Mouse (Mus musculus): Measurements from ENCODE around the gene Piezo1. TPM values are rescaled to one million over a fixed set of nuclear protein-coding genes. Genes with fewer than 3 reads are reported as not detected.

Piezo1 gene
- polyA plus RNA-seq, 1 experiment from 2014 or later: 14.3 TPM

DNA sequence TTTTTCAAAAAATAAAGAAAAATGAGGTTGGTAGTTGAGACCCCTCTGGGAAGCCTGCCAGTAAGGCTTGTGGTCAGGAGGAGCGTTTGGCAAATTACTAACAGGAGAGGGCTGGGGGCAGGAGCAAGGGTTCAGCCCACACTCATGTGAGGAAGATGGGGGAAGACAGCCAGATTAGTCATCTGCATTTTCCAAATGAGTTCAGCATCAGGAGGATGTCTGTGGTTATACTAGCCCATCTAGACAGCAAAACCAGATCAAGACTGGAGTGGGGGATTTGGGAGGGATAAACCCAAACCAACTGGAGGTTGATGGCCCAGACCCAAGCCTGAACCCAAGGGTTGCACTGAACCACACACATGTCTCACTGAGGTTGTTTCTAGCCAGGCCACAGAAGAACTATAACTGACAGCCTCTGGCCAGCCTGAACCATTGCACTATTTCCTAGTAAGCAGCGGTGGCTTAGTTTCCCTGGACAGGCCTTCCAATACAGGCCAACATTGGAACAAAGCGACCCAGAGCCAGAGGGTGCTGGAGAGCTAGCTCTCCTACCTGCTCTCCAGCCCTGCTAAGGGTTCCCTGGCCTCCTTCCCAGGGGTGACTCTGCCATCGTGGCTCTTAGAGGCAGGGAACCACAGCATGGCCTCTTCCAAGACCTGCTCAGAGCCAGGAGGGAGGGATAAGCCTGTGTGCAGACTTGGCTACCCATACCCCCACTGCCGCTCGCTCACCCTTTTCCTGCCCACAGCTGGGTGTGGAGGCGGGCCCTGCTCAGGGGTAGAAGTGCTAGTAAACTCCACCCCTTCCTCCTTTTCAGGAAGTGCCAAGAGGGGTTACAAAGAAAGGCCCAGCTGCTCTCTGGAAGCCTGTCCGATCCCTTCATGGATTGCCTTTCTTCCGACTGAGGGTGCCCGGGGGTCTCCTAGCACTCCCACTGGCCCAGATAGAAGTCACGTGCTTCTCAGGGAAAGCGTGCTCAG is 5.2 kb upstream of the Piezo1 start:
- Histone ChIP-seq H3K9me3 (replicated peaks) (no peaks in the 10 kb centered on the region), H3K27me3 (no peaks in the 10 kb centered on the region), H3K36me3 (no peaks in the 10 kb centered on the region), H3K4me2 (replicated peaks) (peak overlapping the region; percentile 7; the same call in 1 of the 2 replicates), H3K27ac (replicated peaks) (peak overlapping the region; percentile 86), H3K4me3 (replicated peaks) (no peak overlapping the region), H3K4me1 (peaks cover 43% of the 10 kb centered on the region), H3K9ac (no peak overlapping the region)
- WGBS: 48% methylated on average over 12 of the region's 12 CpGs
- ATAC-seq (ENCODE audit: insufficient number of reproducible peaks, low FRiP score, low TSS enrichment, low read depth): peak; percentile 75

GRCm38 (mm10) chr8:122554786-122555185 is 3.7 kb upstream of the Piezo1 start:
- H3K27ac ChIP-seq (replicated peaks): 0 out of 2 replicates have a peak overlapping the region, but pooled peaks have one; percentile 86

GRCm38 (mm10) chr8:122550995-122551264 is 199 bp downstream of the Piezo1 start:
- Histone ChIP-seq H3K9me3 (replicated peaks) (no peaks in the 10 kb centered on the region), H3K36me3 (no peaks in the 10 kb centered on the region), H3K27me3 (no peaks in the 10 kb centered on the region), H3K4me3 (replicated peaks) (peak overlapping the region; percentile 77), H3K27ac (replicated peaks) (peak overlapping the region; percentile 92), H3K4me1 (peaks cover 59% of the 10 kb centered on the region), H3K9ac (peak overlapping the region; percentile 80), H3K4me2 (replicated peaks) (peak overlapping the region; percentile 73)
- WGBS: under 1% methylated on average over 43 of the region's 43 CpGs
- no peak; the same call in 1 of the 2 replicates for ATAC-seq (ENCODE audit: insufficient number of reproducible peaks, low FRiP score, low TSS enrichment, low read depth)

More at GRCm38 (mm10) chr8:122554786-122555185, 3.7 kb upstream of the Piezo1 start:
- no peak for ATAC-seq (ENCODE audit: insufficient number of reproducible peaks, low FRiP score, low TSS enrichment, low read depth)
- WGBS: 48% methylated on average over 6 of the region's 6 CpGs
- no peak overlapping the region for H3K4me3 ChIP-seq (replicated peaks)
- H3K4me1 ChIP-seq: peaks cover 48% of the 10 kb centered on the region
- no peaks in the 10 kb centered on the region for H3K27me3 ChIP-seq
- H3K9me3 ChIP-seq (replicated peaks): no peaks in the 10 kb centered on the region
- H3K36me3 ChIP-seq: no peaks in the 10 kb centered on the region
- no peak overlapping the region for H3K9ac ChIP-seq
- H3K4me2 ChIP-seq (replicated peaks): no peak overlapping the region

GRCm38 (mm10) chr8:122550234-122550994 is 715 bp downstream of the Piezo1 start:
- Histone ChIP-seq H3K4me2 (replicated peaks) (peak overlapping the region; percentile 73), H3K9me3 (replicated peaks) (no peaks in the 10 kb centered on the region), H3K4me3 (replicated peaks) (peak overlapping the region; percentile 77), H3K4me1 (peaks cover 54% of the 10 kb centered on the region), H3K27me3 (no peaks in the 10 kb centered on the region), H3K36me3 (no peaks in the 10 kb centered on the region), H3K27ac (replicated peaks) (peak overlapping the region; percentile 92), H3K9ac (peak overlapping the region; percentile 80)
- WGBS: 2% methylated on average over 52 of the region's 52 CpGs
- peak; percentile 41 for ATAC-seq (ENCODE audit: insufficient number of reproducible peaks, low FRiP score, low TSS enrichment, low read depth)

DNA sequence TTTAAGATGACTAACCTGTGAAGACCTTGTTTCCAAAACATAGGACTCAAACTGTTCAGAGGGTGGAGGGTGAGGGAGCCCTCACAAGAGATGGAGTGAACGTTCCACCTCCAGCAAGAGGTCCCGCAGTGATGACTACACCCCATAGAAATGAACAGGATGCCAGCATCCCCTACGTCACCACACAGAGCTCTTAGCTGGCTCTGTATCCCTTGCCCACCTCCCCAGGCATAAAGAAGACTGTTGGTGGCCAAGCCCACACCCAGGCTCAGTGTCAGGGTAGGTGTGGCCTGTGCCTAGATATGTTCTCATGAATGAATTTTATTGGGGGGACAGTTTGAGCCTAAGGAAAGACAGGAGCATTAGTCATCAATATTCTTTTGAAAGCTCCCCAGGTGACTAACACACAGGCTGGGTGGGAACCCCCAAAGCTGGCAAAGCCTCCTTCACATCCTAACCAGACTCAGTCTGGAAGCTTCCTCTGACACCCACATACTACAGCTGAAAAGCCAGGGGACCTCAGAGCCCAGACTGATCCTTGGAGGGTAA is 2.2 kb downstream of the Piezo1 start:
- Histone ChIP-seq H3K9me3 (replicated peaks) (no peaks in the 10 kb centered on the region), H3K4me2 (replicated peaks) (peak overlapping the region; percentile 73), H3K36me3 (no peaks in the 10 kb centered on the region), H3K9ac (no peak overlapping the region), H3K27me3 (no peaks in the 10 kb centered on the region), H3K4me3 (replicated peaks) (peak overlapping the region; percentile 77), H3K4me1 (peaks cover 49% of the 10 kb centered on the region), H3K27ac (replicated peaks) (peak overlapping the region; percentile 63; the same call in 1 of the 2 replicates)
- 70% methylated on average over 3 of the region's 3 CpGs for WGBS
- ATAC-seq (ENCODE audit: insufficient number of reproducible peaks, low FRiP score, low TSS enrichment, low read depth): no peak

DNA sequence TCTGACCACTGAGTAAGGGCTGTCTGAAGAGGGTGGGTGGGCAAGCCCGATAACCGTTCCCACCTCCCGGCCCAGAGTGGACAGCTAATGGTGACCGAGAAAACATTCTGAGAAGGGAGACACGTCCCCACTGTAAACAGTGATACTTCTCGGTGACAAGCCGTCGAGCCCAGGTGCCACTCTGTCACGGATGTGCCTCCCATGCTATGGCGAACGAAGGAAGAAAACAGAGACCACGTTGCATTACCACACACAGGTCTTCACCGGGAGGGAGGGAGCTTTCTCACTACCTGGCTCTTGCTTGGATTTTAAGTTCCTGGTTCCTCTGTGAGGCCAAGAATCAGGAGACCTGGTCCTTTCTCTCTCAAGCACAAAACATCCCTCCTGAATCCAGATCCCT is 2.8 kb downstream of the Piezo1 start:
- Histone ChIP-seq H3K9ac (no peak overlapping the region), H3K4me1 (peaks cover 49% of the 10 kb centered on the region), H3K4me2 (replicated peaks) (peak overlapping the region; percentile 73), H3K36me3 (no peaks in the 10 kb centered on the region; the same call in 1 of the 2 replicates), H3K27ac (replicated peaks) (peak overlapping the region; percentile 28; the same call in 1 of the 2 replicates), H3K9me3 (replicated peaks) (no peaks in the 10 kb centered on the region), H3K27me3 (no peaks in the 10 kb centered on the region), H3K4me3 (replicated peaks) (no peak overlapping the region)
- no peak for ATAC-seq (ENCODE audit: insufficient number of reproducible peaks, low FRiP score, low TSS enrichment, low read depth)
- 70% methylated on average over 13 of the region's 13 CpGs for WGBS

DNA sequence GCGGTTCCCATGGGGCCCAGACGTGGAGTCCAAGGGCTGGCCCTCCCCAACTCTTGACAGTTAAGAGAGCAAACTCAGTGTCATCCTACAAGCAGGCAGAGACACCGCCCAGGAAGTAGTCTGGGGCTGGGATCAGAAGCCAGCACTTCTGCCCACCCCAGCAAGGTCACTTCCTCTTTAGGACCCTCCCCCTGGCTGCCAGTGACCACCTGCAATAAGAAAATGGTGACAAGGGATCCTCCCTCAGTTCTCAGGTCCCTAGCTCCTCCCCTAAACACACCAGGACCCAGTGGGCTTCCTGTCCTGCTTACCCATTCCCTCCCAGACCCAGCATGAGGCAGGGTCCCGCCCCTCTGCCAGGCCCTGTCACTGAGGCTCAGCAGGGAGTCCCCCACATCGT is 3.3 kb downstream of the Piezo1 start:
- no peaks in the 10 kb centered on the region; the same call in 1 of the 2 replicates for H3K36me3 ChIP-seq
- H3K4me3 ChIP-seq (replicated peaks): no peak overlapping the region
- H3K4me2 ChIP-seq (replicated peaks): peak overlapping the region; percentile 10; the same call in 1 of the 2 replicates
- 31% methylated on average over 5 of the region's 5 CpGs for WGBS
- no peaks in the 10 kb centered on the region for H3K27me3 ChIP-seq
- no peak for ATAC-seq (ENCODE audit: insufficient number of reproducible peaks, low FRiP score, low TSS enrichment, low read depth)
- no peaks in the 10 kb centered on the region for H3K9me3 ChIP-seq (replicated peaks)
- H3K27ac ChIP-seq (replicated peaks): peak overlapping the region; percentile 28; the same call in 1 of the 2 replicates
- no peak overlapping the region for H3K9ac ChIP-seq
- H3K4me1 ChIP-seq: peaks cover 49% of the 10 kb centered on the region

DNA sequence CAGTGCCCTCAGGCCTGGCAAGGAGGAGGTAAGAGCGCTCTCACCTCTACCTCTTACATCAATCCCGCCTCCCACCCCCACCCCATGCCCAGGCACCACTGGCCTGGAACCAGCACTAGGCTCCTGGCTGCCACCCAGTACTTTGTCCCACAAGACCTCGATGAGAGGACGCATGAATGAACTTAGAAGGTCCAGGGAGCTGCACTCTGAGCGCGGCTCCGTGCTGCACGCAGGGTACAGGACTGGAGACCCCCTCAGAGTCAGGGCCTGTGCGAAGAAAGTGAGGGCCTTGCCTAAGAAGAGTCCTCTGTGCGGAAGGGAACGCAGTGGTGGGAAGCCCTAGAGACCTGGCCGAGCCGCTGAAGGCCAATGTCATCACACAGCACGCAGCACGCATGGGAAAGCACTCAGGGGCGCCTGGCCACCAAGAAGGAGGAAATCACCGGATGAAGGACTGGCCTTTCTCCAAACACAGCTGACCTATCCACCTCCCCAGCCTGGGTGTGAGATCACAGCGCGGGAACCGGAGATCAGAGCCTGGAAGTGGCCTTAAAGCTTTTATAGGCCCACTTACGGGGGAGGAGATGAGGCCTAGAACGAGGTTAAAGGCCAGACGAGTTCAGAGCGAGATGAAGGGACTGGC is 4.2 kb downstream of the Piezo1 start:
- no peak overlapping the region for H3K9ac ChIP-seq
- no peak overlapping the region for H3K4me2 ChIP-seq (replicated peaks)
- ATAC-seq (ENCODE audit: insufficient number of reproducible peaks, low FRiP score, low TSS enrichment, low read depth): no peak
- no peaks in the 10 kb centered on the region for H3K27me3 ChIP-seq
- no peaks in the 10 kb centered on the region for H3K9me3 ChIP-seq (replicated peaks)
- no peaks in the 10 kb centered on the region; the same call in 1 of the 2 replicates for H3K36me3 ChIP-seq
- H3K4me3 ChIP-seq (replicated peaks): no peak overlapping the region
- H3K27ac ChIP-seq (replicated peaks): peak overlapping the region; percentile 41; the same call in 1 of the 2 replicates
- peaks cover 47% of the 10 kb centered on the region for H3K4me1 ChIP-seq
- 79% methylated on average over 24 of the region's 24 CpGs for WGBS

GRCm38 (mm10) chr8:122546066-122546755 is 4.9 kb downstream of the Piezo1 start:
- no peak overlapping the region for H3K4me2 ChIP-seq (replicated peaks)
- H3K9ac ChIP-seq: no peak overlapping the region
- no peaks in the 10 kb centered on the region for H3K9me3 ChIP-seq (replicated peaks)
- no peak overlapping the region for H3K4me3 ChIP-seq (replicated peaks)
- WGBS: 88% methylated on average over 6 of the region's 7 CpGs
- ATAC-seq (ENCODE audit: insufficient number of reproducible peaks, low FRiP score, low TSS enrichment, low read depth): no peak
- H3K27ac ChIP-seq (replicated peaks): no peak overlapping the region
- peaks cover 42% of the 10 kb centered on the region for H3K4me1 ChIP-seq
- H3K36me3 ChIP-seq: no peaks in the 10 kb centered on the region; the same call in 1 of the 2 replicates
- no peaks in the 10 kb centered on the region for H3K27me3 ChIP-seq

- no peak overlapping the region for H3K27ac ChIP-seq (replicated peaks)
- H3K9ac ChIP-seq: no peak overlapping the region
- no peaks in the 10 kb centered on the region for H3K9me3 ChIP-seq (replicated peaks)
- no peaks in the 10 kb centered on the region; the same call in 1 of the 2 replicates for H3K36me3 ChIP-seq
- no peak overlapping the region for H3K4me3 ChIP-seq (replicated peaks)
- WGBS: 80% methylated on average over 8 of the region's 8 CpGs
- no peak overlapping the region for H3K4me2 ChIP-seq (replicated peaks)
- peaks cover 31% of the 10 kb centered on the region for H3K4me1 ChIP-seq
- H3K27me3 ChIP-seq: no peaks in the 10 kb centered on the region
- peak; percentile 27; the same call in 1 of the 2 replicates for ATAC-seq (ENCODE audit: insufficient number of reproducible peaks, low FRiP score, low TSS enrichment, low read depth)
These were observed 7.0 kb downstream of the Piezo1 start for GRCm38 (mm10) chr8:122544138-122544537.
